Mouse (Mus musculus) midbrain, embryonic 14.5 days (tissue): ENCODE data around the gene Sbno1. TPM values are rescaled to one million over a fixed set of nuclear protein-coding genes. Genes with fewer than 3 reads are reported as not detected.

ENCODE experiments used
- ATAC-seq: fragments of 200-750 bp; cut with Nextera tagmentation; 2 replicates; pipeline ENCODE4 v1.8.0; 2017; ENCODE audit warnings: moderate number of reproducible peaks, moderate library complexity; ENCODE audit not compliant: low FRiP score, low TSS enrichment
- DNase-seq: peaks from one replicate; pipeline ENCODE4 v3.0.0-alpha.2; 2015
- H3K27ac ChIP-seq: fragments of 300-500 bp; sonication (generic); replicated peaks from 2 replicates; pipeline ENCODE4 v1.5.1; 2014; ENCODE audit warnings: mild to moderate bottlenecking, low read depth, low read length, moderate library complexity
- H3K27me3 ChIP-seq: fragments of 300-500 bp; sonication (generic); 2 replicates; pipeline ENCODE4 v1.6.1; 2014; ENCODE audit warnings: low read length, control low read depth, mixed read lengths; ENCODE audit not compliant: control insufficient read depth, insufficient read depth
- H3K36me3 ChIP-seq: fragments of 300-500 bp; sonication (generic); 2 replicates; pipeline ENCODE4 v1.6.1; 2014; ENCODE audit warnings: low read length, control low read depth; ENCODE audit not compliant: control insufficient read depth, insufficient read depth
- H3K4me1 ChIP-seq: fragments of 300-500 bp; sonication (generic); 2 replicates; pipeline ENCODE4 v1.6.1; 2014; ENCODE audit warnings: mild to moderate bottlenecking, antibody characterized with exemption, low read length, control low read depth; ENCODE audit not compliant: control insufficient read depth, insufficient read depth
- H3K4me2 ChIP-seq: fragments of 300-500 bp; sonication (generic); 2 replicates; pipeline ENCODE4 v1.6.1; 2014; ENCODE audit warnings: mild to moderate bottlenecking, low read length, moderate library complexity
- H3K4me3 ChIP-seq: fragments of 300-500 bp; sonication (generic); replicated peaks from 2 replicates; pipeline ENCODE4 v1.5.1; 2014; ENCODE audit warnings: low read depth, low read length
- H3K9ac ChIP-seq: fragments of 300-500 bp; sonication (generic); replicated peaks from 2 replicates; pipeline ENCODE4 v1.6.1; 2014; ENCODE audit warnings: mild to moderate bottlenecking, low read length, moderate library complexity
- H3K9me3 ChIP-seq: fragments of 300-500 bp; sonication (generic); 2 replicates; pipeline ENCODE4 v1.6.1; 2016; ENCODE audit warnings: low read length, control low read depth, mixed read lengths; ENCODE audit not compliant: control insufficient read depth
- WGBS: fragments of 180-500 bp; shearing (Covaris S2); extraction: QIAGEN DNeasy Blood & Tissue Kit; methylation state at CpG from one replicate; pipeline ENCODE4 v1.1.7; 2014; 5-methylcytosine and 5-hydroxymethylcytosine counted together
- polyA plus RNA-seq: library from polyadenylated mRNA; unstranded; fragments of >200 nt; fragmentation: Nextera tagmentation; extraction: Ambion mirVana; gene quantifications from 2 replicates; pipeline ENCODE4 v1.2.1, GENCODE M21; 2014

The Sbno1 gene
- polyA plus RNA-seq, result 70.2 and 114 TPM in 2 replicates

- H3K36me3 ChIP-seq, result no peaks in the 10 kb centered on the region
- DNase-seq, result peak; percentile 98
- peak within 1 kb of the TSS; percentile 94 for H3K27ac ChIP-seq
- peak; percentile 94 for ATAC-seq
- H3K4me2 ChIP-seq, result peak within 1 kb of the TSS; percentile 86
- WGBS, result under 1% methylated on average over 69 of the region's 81 CpGs
- peak within 1 kb of the TSS; percentile 97 for H3K4me3 ChIP-seq
- H3K9me3 ChIP-seq, result no peaks in the 10 kb centered on the region
- H3K27me3 ChIP-seq, result no peaks in the 10 kb centered on the region
- H3K4me1 ChIP-seq, result peaks cover 7% of the 10 kb centered on the region
- peak within 1 kb of the TSS; percentile 83 for H3K9ac ChIP-seq
These were observed at the start of gene Sbno1 for GRCm38 (mm10) chr5:124425412-124426259. Gene Sbno1, minus strand, starts transcription at chr5:124426001.

- no peaks in the 10 kb centered on the region for H3K27me3 ChIP-seq
- no peak overlapping the region for H3K4me2 ChIP-seq
- no peak overlapping the region for H3K27ac ChIP-seq
- H3K9me3 ChIP-seq, result no peaks in the 10 kb centered on the region
- DNase-seq (no peak), ATAC-seq (no peak)
- H3K4me1 ChIP-seq, result no peaks in the 10 kb centered on the region; the same call in 1 of the 2 replicates
- H3K36me3 ChIP-seq, result peaks cover 22% of the 10 kb centered on the region
- H3K9ac ChIP-seq, result no peak overlapping the region
- 86% methylated on average over 6 of the region's 6 CpGs for WGBS
- no peak overlapping the region for H3K4me3 ChIP-seq
These were observed 44.9 kb upstream of the Sbno1 start for GRCm38 (mm10) chr5:124470591-124471171.

- 91% methylated on average over 6 of the region's 6 CpGs for WGBS
- H3K36me3 ChIP-seq, result peaks cover 22% of the 10 kb centered on the region
These were observed 43.7 kb upstream of the Sbno1 start for GRCm38 (mm10) chr5:124469486-124469885.

DNA sequence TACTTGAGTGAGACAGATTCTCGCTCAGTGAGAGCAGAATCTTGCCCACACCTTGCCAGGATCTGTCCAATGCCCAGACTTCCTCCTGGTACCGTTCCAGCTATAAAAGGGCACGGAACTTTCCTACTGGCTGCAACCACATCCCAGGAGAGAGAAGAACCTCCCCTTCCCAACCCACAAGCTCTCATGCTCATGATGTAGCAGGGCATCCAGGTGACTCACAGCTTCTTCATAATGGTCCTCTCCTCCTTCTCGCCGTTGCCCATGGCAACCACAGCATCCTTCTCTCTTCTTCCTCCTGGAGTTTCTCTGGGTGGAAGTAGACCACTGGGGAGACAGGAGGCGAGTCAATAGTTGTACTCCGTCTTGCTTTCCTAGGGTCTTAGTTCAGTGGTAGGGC lies 42.6 kb upstream of the Sbno1 start:
- no peak overlapping the region for H3K9ac ChIP-seq
- H3K27ac ChIP-seq, result no peak overlapping the region
- DNase-seq (no peak), ATAC-seq (no peak)
- no peaks in the 10 kb centered on the region for H3K9me3 ChIP-seq
- 92% methylated on average over 7 of the region's 7 CpGs for WGBS
- H3K4me2 ChIP-seq, result no peak overlapping the region
- no peaks in the 10 kb centered on the region for H3K4me1 ChIP-seq
- no peak overlapping the region for H3K4me3 ChIP-seq
- H3K36me3 ChIP-seq, result peaks cover 29% of the 10 kb centered on the region
- H3K27me3 ChIP-seq, result no peaks in the 10 kb centered on the region

More at GRCm38 (mm10) chr5:124469486-124469885, 43.7 kb upstream of the Sbno1 start:
- DNase-seq (no peak), ATAC-seq (no peak)
- no peaks in the 10 kb centered on the region for H3K9me3 ChIP-seq
- no peak overlapping the region for H3K4me3 ChIP-seq
- no peak overlapping the region for H3K4me2 ChIP-seq
- no peaks in the 10 kb centered on the region for H3K4me1 ChIP-seq
- H3K27ac ChIP-seq, result no peak overlapping the region
- no peaks in the 10 kb centered on the region for H3K27me3 ChIP-seq
- no peak overlapping the region for H3K9ac ChIP-seq

DNA sequence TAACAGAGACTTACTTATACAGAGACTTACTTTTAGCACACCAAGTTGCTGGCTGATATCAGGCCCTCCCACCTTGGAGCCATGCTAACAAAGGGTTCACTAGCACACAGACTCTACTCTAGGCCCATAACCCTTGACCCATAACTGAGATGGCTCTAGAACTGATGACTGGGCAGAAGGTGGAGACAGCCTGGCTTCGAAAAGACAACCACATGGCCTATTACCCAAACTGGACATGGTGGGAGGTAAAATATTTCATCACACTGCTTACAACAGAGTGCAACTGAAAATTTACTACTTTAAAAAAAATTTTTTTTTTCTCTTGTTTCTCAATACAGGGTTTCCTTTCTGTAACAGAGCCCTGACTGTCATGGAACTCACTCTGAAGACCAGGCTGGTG lies 42.0 kb upstream of the Sbno1 start:
- H3K4me1 ChIP-seq, result no peaks in the 10 kb centered on the region
- no peak overlapping the region for H3K4me2 ChIP-seq
- H3K9me3 ChIP-seq, result no peaks in the 10 kb centered on the region
- no peak for DNase-seq
- no peak overlapping the region for H3K4me3 ChIP-seq
- no peak for ATAC-seq
- WGBS, result 91% methylated on average over 1 of the region's 1 CpGs
- no peaks in the 10 kb centered on the region for H3K27me3 ChIP-seq
- H3K36me3 ChIP-seq, result peaks cover 34% of the 10 kb centered on the region
- H3K27ac ChIP-seq, result no peak overlapping the region
- no peak overlapping the region for H3K9ac ChIP-seq

DNA sequence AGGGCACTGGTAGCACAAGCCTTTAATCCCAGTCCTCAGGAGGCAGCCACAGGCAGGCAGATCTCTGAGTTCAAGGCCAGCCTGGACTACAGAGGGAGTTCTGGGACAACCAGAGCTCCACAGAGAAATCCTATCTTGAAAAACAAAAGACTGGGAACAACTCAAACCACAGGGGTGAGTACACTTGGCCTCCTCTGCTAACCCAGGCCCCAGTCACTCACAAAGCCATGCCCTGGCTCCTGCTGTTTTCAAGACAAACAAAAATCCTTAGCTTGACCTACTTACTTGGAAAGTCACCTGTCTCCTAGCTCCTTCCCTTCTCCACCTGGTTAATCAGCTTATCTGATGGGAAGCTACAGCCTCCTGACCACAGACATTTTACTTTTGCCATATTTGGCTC lies 39.1 kb upstream of the Sbno1 start:
- Histone ChIP-seq H3K9ac (no peak overlapping the region), H3K27me3 (no peaks in the 10 kb centered on the region), H3K4me3 (no peak overlapping the region), H3K9me3 (no peaks in the 10 kb centered on the region), H3K4me1 (no peaks in the 10 kb centered on the region), H3K27ac (no peak overlapping the region), H3K4me2 (no peak overlapping the region), H3K36me3 (peaks cover 56% of the 10 kb centered on the region)
- no peak for DNase-seq
- ATAC-seq, result no peak

- H3K9ac ChIP-seq, result no peak overlapping the region
- no peak overlapping the region for H3K4me2 ChIP-seq
- H3K4me3 ChIP-seq, result no peak overlapping the region
- H3K27ac ChIP-seq, result no peak overlapping the region
- H3K9me3 ChIP-seq, result no peaks in the 10 kb centered on the region
- WGBS, result 88% methylated on average over 5 of the region's 5 CpGs
- no peak for ATAC-seq
- no peaks in the 10 kb centered on the region for H3K27me3 ChIP-seq
- DNase-seq, result no peak
- H3K4me1 ChIP-seq, result no peaks in the 10 kb centered on the region
- H3K36me3 ChIP-seq, result peaks cover 62% of the 10 kb centered on the region
These were observed 37.7 kb upstream of the Sbno1 start for GRCm38 (mm10) chr5:124463462-124463861.

- H3K9ac ChIP-seq, result no peak overlapping the region
- DNase-seq, result no peak
- no peaks in the 10 kb centered on the region for H3K9me3 ChIP-seq
- H3K4me1 ChIP-seq, result no peaks in the 10 kb centered on the region
- no peak overlapping the region for H3K4me3 ChIP-seq
- no peak overlapping the region for H3K4me2 ChIP-seq
- H3K27ac ChIP-seq, result no peak overlapping the region
- WGBS, result 86% methylated on average over 8 of the region's 8 CpGs
- peaks cover 65% of the 10 kb centered on the region for H3K36me3 ChIP-seq
- no peaks in the 10 kb centered on the region for H3K27me3 ChIP-seq
- ATAC-seq, result no peak
These were observed 36.7 kb upstream of the Sbno1 start for GRCm38 (mm10) chr5:124462297-124463025.
